Mouse (Mus musculus) embryonic facial prominence, embryonic 11.5 days (tissue): ENCODE measurements around the gene Gm1123. TPM values are rescaled to one million over a fixed set of nuclear protein-coding genes. Genes with fewer than 3 reads are reported as not detected.

Experiments
- ATAC-seq: fragments of 200-750 bp; cut with Nextera tagmentation; replicated peaks from 2 replicates; pipeline ENCODE4 v1.8.0; 2017; ENCODE audit warnings: low read depth; ENCODE audit not compliant: insufficient number of reproducible peaks, low FRiP score, low TSS enrichment
- DNase-seq: peaks from one replicate; pipeline ENCODE4 v3.0.0-alpha.2; 2015; ENCODE audit warnings: low spot score
- H3K27ac ChIP-seq: fragments of 300-500 bp; sonication (generic); replicated peaks from 2 replicates; pipeline ENCODE4 v1.5.1; 2014; ENCODE audit warnings: mild to moderate bottlenecking, low read depth, low read length, control low read depth
- H3K27me3 ChIP-seq: fragments of 300-500 bp; sonication (generic); 2 replicates; pipeline ENCODE4 v1.6.1; 2014; ENCODE audit warnings: mild to moderate bottlenecking, low read length, moderate library complexity, mixed read lengths; ENCODE audit not compliant: control insufficient read depth, insufficient read depth
- H3K36me3 ChIP-seq: fragments of 300-500 bp; sonication (generic); replicated peaks from 2 replicates; pipeline ENCODE4 v1.6.1; 2014; ENCODE audit warnings: low read depth, mild to moderate bottlenecking, low read length, moderate library complexity, mixed read lengths; ENCODE audit not compliant: control insufficient read depth, insufficient read depth
- H3K4me1 ChIP-seq: fragments of 300-500 bp; sonication (generic); 2 replicates; pipeline ENCODE4 v1.6.1; 2014; ENCODE audit warnings: low read length, mixed read lengths; ENCODE audit not compliant: control insufficient read depth, insufficient read depth
- H3K4me2 ChIP-seq: fragments of 300-500 bp; sonication (generic); 2 replicates; pipeline ENCODE4 v1.6.1; 2014; ENCODE audit warnings: low read depth, mild to moderate bottlenecking, control low read depth, low read length, moderate library complexity
- H3K4me3 ChIP-seq: fragments of 300-500 bp; sonication (generic); 2 replicates; pipeline ENCODE4 v1.5.1; 2014; ENCODE audit warnings: low read depth, low read length, control low read depth
- H3K9ac ChIP-seq: fragments of 300-500 bp; sonication (generic); replicated peaks from 2 replicates; pipeline ENCODE4 v1.6.1; 2014; ENCODE audit warnings: mild to moderate bottlenecking, control low read depth, low read length
- H3K9me3 ChIP-seq: fragments of 300-500 bp; sonication (generic); replicated peaks from 2 replicates; pipeline ENCODE4 v1.6.1; 2016; ENCODE audit warnings: mild to moderate bottlenecking, low read length, inconsistent platforms, mixed read lengths; ENCODE audit not compliant: control insufficient read depth
- WGBS: fragments of 180-500 bp; shearing (Covaris S2); extraction: QIAGEN DNeasy Blood & Tissue Kit; methylation state at CpG from one replicate; pipeline ENCODE4 v1.1.7; 2014; 5-methylcytosine and 5-hydroxymethylcytosine counted together
- polyA plus RNA-seq: library from polyadenylated mRNA; unstranded; fragments of >200 nt; fragmentation: Nextera tagmentation; extraction: Ambion mirVana; gene quantifications from 2 replicates; pipeline ENCODE4 v1.2.1, GENCODE M21; 2014

Gene Gm1123
- polyA plus RNA-seq, 1 experiment from 2014 or later, result not detected

DNA sequence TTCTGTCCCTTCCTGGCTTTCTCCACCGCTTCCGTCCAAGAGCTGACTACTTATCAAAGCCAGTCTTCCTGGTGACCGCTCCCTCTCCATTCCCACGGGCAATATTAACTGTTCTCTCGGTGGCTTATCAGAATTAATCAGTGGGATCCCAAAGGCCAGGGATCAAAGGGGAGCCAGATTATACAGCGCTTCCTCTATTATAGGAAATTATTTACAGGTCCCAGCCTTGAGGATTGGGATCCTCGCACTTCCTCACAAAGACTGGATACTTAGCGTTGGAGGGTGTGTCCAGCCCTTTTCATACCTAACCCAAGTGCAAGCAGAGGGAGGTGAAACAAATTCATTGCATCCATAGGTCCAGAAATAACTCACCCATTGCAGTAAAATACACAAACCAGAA is 3.5 kb downstream of the Gm1123 start:
- 83% methylated on average over 8 of the region's 8 CpGs for WGBS
- no peak overlapping the region for H3K9ac ChIP-seq
- H3K36me3 ChIP-seq, result no peaks in the 10 kb centered on the region
- H3K9me3 ChIP-seq, result no peaks in the 10 kb centered on the region
- no peak overlapping the region for H3K27ac ChIP-seq
- H3K27me3 ChIP-seq, result no peaks in the 10 kb centered on the region
- no peaks in the 10 kb centered on the region for H3K4me1 ChIP-seq
- DNase-seq (no peak), ATAC-seq (no peak)
- H3K4me3 ChIP-seq, result no peak overlapping the region
- no peak overlapping the region for H3K4me2 ChIP-seq

GRCm38 (mm10) chr9:99021751-99022150 is 13.8 kb downstream of the Gm1123 start:
- Histone ChIP-seq H3K36me3 (no peaks in the 10 kb centered on the region), H3K9ac (no peak overlapping the region), H3K4me3 (no peak overlapping the region), H3K9me3 (no peaks in the 10 kb centered on the region), H3K4me2 (no peak overlapping the region), H3K4me1 (no peaks in the 10 kb centered on the region), H3K27ac (no peak overlapping the region), H3K27me3 (no peaks in the 10 kb centered on the region)
- ATAC-seq (no peak), DNase-seq (no peak)
- WGBS, result 83% methylated on average over 4 of the region's 4 CpGs

- no peak for ATAC-seq
- no peaks in the 10 kb centered on the region for H3K27me3 ChIP-seq
- H3K27ac ChIP-seq, result no peak overlapping the region
- H3K36me3 ChIP-seq, result no peaks in the 10 kb centered on the region
- H3K4me1 ChIP-seq, result no peaks in the 10 kb centered on the region
- 37% methylated on average over 5 of the region's 5 CpGs for WGBS
- no peak overlapping the region for H3K4me3 ChIP-seq
- DNase-seq, result no peak
- no peak overlapping the region for H3K4me2 ChIP-seq
- H3K9me3 ChIP-seq, result no peaks in the 10 kb centered on the region
- H3K9ac ChIP-seq, result no peak overlapping the region
These were observed 14.3 kb downstream of the Gm1123 start for GRCm38 (mm10) chr9:99021166-99021565.

GRCm38 (mm10) chr9:99017679-99018078 is 17.8 kb downstream of the Gm1123 start:
- WGBS, result 81% methylated on average over 6 of the region's 6 CpGs
- Histone ChIP-seq H3K36me3 (no peaks in the 10 kb centered on the region), H3K27ac (no peak overlapping the region), H3K4me2 (no peak overlapping the region), H3K9ac (no peak overlapping the region), H3K9me3 (no peaks in the 10 kb centered on the region), H3K27me3 (no peaks in the 10 kb centered on the region), H3K4me3 (no peak overlapping the region), H3K4me1 (no peaks in the 10 kb centered on the region)
- DNase-seq (no peak), ATAC-seq (no peak)

- no peaks in the 10 kb centered on the region for H3K9me3 ChIP-seq
- WGBS, result 69% methylated on average over 3 of the region's 3 CpGs
- ATAC-seq (no peak), DNase-seq (no peak)
- H3K4me3 ChIP-seq, result no peak overlapping the region
- no peak overlapping the region for H3K27ac ChIP-seq
- H3K4me1 ChIP-seq, result no peaks in the 10 kb centered on the region
- H3K27me3 ChIP-seq, result no peaks in the 10 kb centered on the region
- H3K4me2 ChIP-seq, result no peak overlapping the region
- H3K9ac ChIP-seq, result no peak overlapping the region
- H3K36me3 ChIP-seq, result no peaks in the 10 kb centered on the region
These were observed 18.8 kb downstream of the Gm1123 start for GRCm38 (mm10) chr9:99016759-99017158.

GRCm38 (mm10) chr9:99016301-99016700 is 19.2 kb downstream of the Gm1123 start:
- Histone ChIP-seq H3K27me3 (no peaks in the 10 kb centered on the region), H3K4me3 (no peak overlapping the region), H3K4me1 (no peaks in the 10 kb centered on the region), H3K27ac (no peak overlapping the region), H3K4me2 (no peak overlapping the region), H3K36me3 (no peaks in the 10 kb centered on the region), H3K9ac (no peak overlapping the region), H3K9me3 (no peaks in the 10 kb centered on the region)
- DNase-seq (no peak), ATAC-seq (no peak)
- 67% methylated on average over 3 of the region's 3 CpGs for WGBS

DNA sequence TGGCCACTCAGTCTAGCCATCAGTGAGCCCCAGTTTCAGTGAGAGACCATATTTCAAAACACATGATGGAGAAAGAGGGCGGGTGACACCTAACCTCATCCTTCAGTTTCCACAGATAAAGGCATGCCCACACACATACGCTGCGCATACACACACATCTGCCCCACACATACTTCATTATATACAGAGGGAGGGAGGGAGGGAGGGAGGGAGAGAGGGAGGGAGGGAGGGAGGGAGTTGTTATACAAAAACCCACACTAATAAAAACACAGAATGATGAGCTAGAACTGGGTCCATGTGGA is 25.7 kb downstream of the Gm1123 start:
- Histone ChIP-seq H3K4me3 (no peak overlapping the region), H3K27me3 (no peaks in the 10 kb centered on the region), H3K36me3 (no peaks in the 10 kb centered on the region), H3K9me3 (no peaks in the 10 kb centered on the region), H3K4me2 (no peak overlapping the region), H3K4me1 (no peaks in the 10 kb centered on the region), H3K9ac (no peak overlapping the region), H3K27ac (no peak overlapping the region)
- ATAC-seq (no peak), DNase-seq (no peak)
- 97% methylated on average over 3 of the region's 3 CpGs for WGBS

DNA sequence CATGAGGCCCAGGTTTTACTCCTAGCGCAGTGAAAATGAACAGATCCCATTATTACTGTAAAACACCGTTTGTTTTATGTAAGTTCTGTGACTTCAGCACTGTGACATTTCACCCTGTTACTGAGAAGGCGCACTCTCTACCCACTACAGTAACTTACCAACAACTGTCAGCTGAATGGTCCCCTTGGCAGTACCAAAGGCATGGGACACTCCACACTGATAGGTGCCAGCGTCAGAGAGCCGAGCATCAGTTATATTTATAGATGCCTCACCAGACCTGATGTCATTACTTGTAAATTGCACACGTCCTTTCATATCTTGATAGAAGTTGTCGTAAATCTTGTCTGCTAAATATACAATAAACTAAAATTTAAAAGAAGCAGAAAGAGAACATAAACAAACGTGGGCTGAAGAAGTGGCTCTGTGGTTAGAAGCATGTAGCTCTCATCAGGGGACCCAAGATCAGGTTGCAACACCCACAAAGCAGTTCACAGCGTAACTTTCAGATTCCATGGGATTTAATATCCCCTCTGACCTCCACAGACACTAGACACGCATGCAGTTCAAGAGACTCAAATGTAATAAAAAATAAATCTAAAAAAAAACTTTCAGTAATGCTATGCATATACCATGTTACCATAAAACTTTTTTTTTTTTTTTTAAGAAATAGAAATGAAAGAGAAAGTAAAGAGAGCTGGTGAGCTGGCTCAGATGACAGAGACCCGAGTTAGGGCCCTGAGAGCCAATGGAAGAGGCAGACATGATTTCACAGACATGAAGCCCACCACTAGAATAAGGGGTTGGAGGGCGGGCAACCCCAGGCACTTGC is 26.2 kb downstream of the Gm1123 start:
- DNase-seq, result no peak
- no peak for ATAC-seq
- H3K4me3 ChIP-seq, result no peak overlapping the region
- no peaks in the 10 kb centered on the region for H3K27me3 ChIP-seq
- 81% methylated on average over 12 of the region's 12 CpGs for WGBS
- no peak overlapping the region for H3K27ac ChIP-seq
- no peaks in the 10 kb centered on the region for H3K4me1 ChIP-seq
- H3K36me3 ChIP-seq, result no peaks in the 10 kb centered on the region
- no peak overlapping the region for H3K4me2 ChIP-seq
- no peak overlapping the region for H3K9ac ChIP-seq
- H3K9me3 ChIP-seq, result no peaks in the 10 kb centered on the region
